Mouse (Mus musculus) forebrain, embryonic 11.5 days (tissue): ENCODE measurements around the gene Cmtm5. TPM values are rescaled to one million over a fixed set of nuclear protein-coding genes. Genes with fewer than 3 reads are reported as not detected.

ENCODE experiments used
- ATAC-seq: fragments of 200-750 bp; cut with Nextera tagmentation; replicated peaks from 2 replicates; pipeline ENCODE4 v1.8.0; 2017; ENCODE audit warnings: moderate TSS enrichment; ENCODE audit not compliant: low FRiP score
- DNase-seq: peaks from one replicate; pipeline ENCODE4 v3.0.0-alpha.2; 2017; ENCODE audit warnings: low spot score
- H3K27ac ChIP-seq: fragments of 300-500 bp; sonication (generic); 2 replicates; pipeline ENCODE4 v1.5.1; 2014; ENCODE audit warnings: low read depth, low read length
- H3K27me3 ChIP-seq: fragments of 300-500 bp; sonication (generic); 2 replicates; pipeline ENCODE4 v1.6.1; 2014; ENCODE audit warnings: mild to moderate bottlenecking, low read length, mixed read lengths; ENCODE audit not compliant: control insufficient read depth, insufficient read depth
- H3K36me3 ChIP-seq: fragments of 300-500 bp; sonication (generic); 2 replicates; pipeline ENCODE4 v1.6.1; 2014; ENCODE audit warnings: mild to moderate bottlenecking, low read length, moderate library complexity, mixed read lengths; ENCODE audit not compliant: control insufficient read depth, insufficient read depth
- H3K4me1 ChIP-seq: fragments of 300-500 bp; sonication (generic); replicated peaks from 2 replicates; pipeline ENCODE4 v1.6.1; 2014; ENCODE audit warnings: low read length, mixed read lengths; ENCODE audit not compliant: control insufficient read depth, insufficient read depth
- H3K4me2 ChIP-seq: fragments of 300-500 bp; sonication (generic); 2 replicates; pipeline ENCODE4 v1.6.1; 2014; ENCODE audit warnings: low read depth, mild to moderate bottlenecking, low read length, moderate library complexity, mixed read lengths; ENCODE audit not compliant: severe bottlenecking
- H3K4me3 ChIP-seq: fragments of 300-500 bp; sonication (generic); 2 replicates; pipeline ENCODE4 v1.5.1; 2014; ENCODE audit warnings: low read depth, low read length
- H3K9ac ChIP-seq: fragments of 300-500 bp; sonication (generic); 2 replicates; pipeline ENCODE4 v1.6.1; 2014; ENCODE audit warnings: low read length
- H3K9me3 ChIP-seq: fragments of 300-500 bp; sonication (generic); 2 replicates; pipeline ENCODE4 v1.6.1; 2016; ENCODE audit warnings: low read length, mixed read lengths; ENCODE audit not compliant: control insufficient read depth
- WGBS: fragments of 180-500 bp; shearing (Covaris S2); extraction: QIAGEN DNeasy Blood & Tissue Kit; methylation state at CpG from one replicate; pipeline ENCODE4 v1.1.7; 2014; 5-methylcytosine and 5-hydroxymethylcytosine counted together
- polyA plus RNA-seq: library from polyadenylated mRNA; unstranded; fragments of >200 nt; fragmentation: Nextera tagmentation; extraction: Ambion mirVana; gene quantifications from 2 replicates; pipeline ENCODE4 v1.2.1, GENCODE M21; 2014

Gene Cmtm5
- polyA plus RNA-seq, 1 experiment from 2014 or later: 0.69 TPM

GRCm38 (mm10) chr14:54912109-54912850 lies 23.8 kb upstream of the Cmtm5 start:
- Histone ChIP-seq H3K27me3 (no peaks in the 10 kb centered on the region), H3K4me3 (peak overlapping the region; percentile 88), H3K27ac (peak overlapping the region; percentile 53), H3K9ac (peak overlapping the region; percentile 92), H3K4me2 (peak overlapping the region; percentile 100), H3K4me1 (peaks cover 6% of the 10 kb centered on the region), H3K36me3 (peaks cover under 1% of the 10 kb centered on the region; the same call in 1 of the 2 replicates), H3K9me3 (no peaks in the 10 kb centered on the region)
- peak; percentile 57 for ATAC-seq
- DNase-seq: peak; percentile 68
- WGBS: 2% methylated on average over 65 of the region's 69 CpGs

- H3K4me3 ChIP-seq: peak within 1 kb of the TSS; percentile 88
- H3K27me3 ChIP-seq: no peaks in the 10 kb centered on the region
- peak; percentile 89 for DNase-seq
- H3K27ac ChIP-seq: peak within 1 kb of the TSS; percentile 53
- H3K9ac ChIP-seq: peak within 1 kb of the TSS; percentile 92
- H3K4me2 ChIP-seq: peak within 1 kb of the TSS; percentile 100
- no peaks in the 10 kb centered on the region for H3K9me3 ChIP-seq
- ATAC-seq: peak; percentile 95
- under 1% methylated on average over 28 of the region's 28 CpGs for WGBS
- peaks cover 6% of the 10 kb centered on the region for H3K4me1 ChIP-seq
- H3K36me3 ChIP-seq: no peaks in the 10 kb centered on the region; the same call in 1 of the 2 replicates
Observed at GRCm38 (mm10) chr14:54912886-54913285, 23.2 kb upstream of the Cmtm5 start, which contains the start of gene Slc22a17. Gene Slc22a17, minus strand, starts transcription at chr14:54913132.

- Histone ChIP-seq H3K9me3 (no peaks in the 10 kb centered on the region), H3K27ac (peak overlapping the region; percentile 53; the same call in 1 of the 2 replicates), H3K27me3 (no peaks in the 10 kb centered on the region), H3K4me3 (peak overlapping the region; percentile 88), H3K36me3 (no peaks in the 10 kb centered on the region; the same call in 1 of the 2 replicates), H3K9ac (peak overlapping the region; percentile 92), H3K4me2 (peak overlapping the region; percentile 100), H3K4me1 (peaks cover 6% of the 10 kb centered on the region)
- ATAC-seq: peak; percentile 6; the same call in 1 of the 2 replicates
- no peak for DNase-seq
- WGBS: 17% methylated on average over 10 of the region's 10 CpGs
Observed at GRCm38 (mm10) chr14:54913343-54913742, 22.7 kb upstream of the Cmtm5 start.

- H3K4me2 ChIP-seq: no peak overlapping the region
- peaks cover 2% of the 10 kb centered on the region; the same call in 1 of the 2 replicates for H3K4me1 ChIP-seq
- no peak overlapping the region for H3K4me3 ChIP-seq
- 94% methylated on average over 16 of the region's 16 CpGs for WGBS
- peaks cover 14% of the 10 kb centered on the region for H3K9me3 ChIP-seq
- H3K36me3 ChIP-seq: peaks cover 25% of the 10 kb centered on the region
- no peak for ATAC-seq
- DNase-seq: no peak
- no peak overlapping the region for H3K9ac ChIP-seq
- H3K27me3 ChIP-seq: no peaks in the 10 kb centered on the region
- no peak overlapping the region for H3K27ac ChIP-seq
Observed at GRCm38 (mm10) chr14:54920076-54920685, 15.9 kb upstream of the Cmtm5 start.

GRCm38 (mm10) chr14:54924641-54925348 lies 11.3 kb upstream of the Cmtm5 start:
- Histone ChIP-seq H3K36me3 (peaks cover 25% of the 10 kb centered on the region), H3K4me3 (peak overlapping the region; percentile 52), H3K4me1 (peaks cover 14% of the 10 kb centered on the region; the same call in 1 of the 2 replicates), H3K9me3 (peaks cover 14% of the 10 kb centered on the region), H3K27me3 (no peaks in the 10 kb centered on the region), H3K4me2 (peak overlapping the region; percentile 96), H3K9ac (peak overlapping the region; percentile 95), H3K27ac (peak overlapping the region; percentile 98)
- 6% methylated on average over 7 of the region's 7 CpGs for WGBS
- ATAC-seq (peak; percentile 60), DNase-seq (peak; percentile 77)

GRCm38 (mm10) chr14:54925349-54926342 lies 10.4 kb upstream of the Cmtm5 start, which contains the start of gene Efs:
Gene Efs, minus strand, starts transcription at chr14:54926126.
- Histone ChIP-seq H3K36me3 (peaks cover 16% of the 10 kb centered on the region), H3K9ac (peak within 1 kb of the TSS; percentile 95), H3K27ac (peak within 1 kb of the TSS; percentile 98), H3K4me2 (peak within 1 kb of the TSS; percentile 96), H3K4me3 (peak within 1 kb of the TSS; percentile 52), H3K9me3 (peaks cover 14% of the 10 kb centered on the region), H3K4me1 (peaks cover 14% of the 10 kb centered on the region; the same call in 1 of the 2 replicates), H3K27me3 (no peaks in the 10 kb centered on the region)
- WGBS: 2% methylated on average over 57 of the region's 57 CpGs
- ATAC-seq (peak; percentile 53), DNase-seq (peak; percentile 85)

GRCm38 (mm10) chr14:54926401-54927158 lies 9.5 kb upstream of the Cmtm5 start:
- Histone ChIP-seq H3K36me3 (peaks cover 8% of the 10 kb centered on the region), H3K9ac (peak overlapping the region; percentile 95), H3K27ac (peak overlapping the region; percentile 98), H3K4me1 (peaks cover 14% of the 10 kb centered on the region; the same call in 1 of the 2 replicates), H3K9me3 (peaks cover 6% of the 10 kb centered on the region), H3K4me3 (peak overlapping the region; percentile 52), H3K4me2 (peak overlapping the region; percentile 96), H3K27me3 (no peaks in the 10 kb centered on the region)
- DNase-seq (peak; percentile 93), ATAC-seq (peak; percentile 82)
- under 1% methylated on average over 45 of the region's 58 CpGs for WGBS
